Mouse (Mus musculus) CH12.LX (cell line): Measurements from ENCODE around the gene Rapgef4. TPM values are rescaled to one million over a fixed set of nuclear protein-coding genes. Genes with fewer than 3 reads are reported as not detected.

Experiments
- DNase-seq: peaks from one replicate; pipeline ENCODE4 v3.0.0-alpha.2; 2013; ENCODE audit errors: extremely low read depth
- H3K27ac ChIP-seq: 2 replicates; pipeline ENCODE4 v1.5.1; 2012; ENCODE audit warnings: low read depth, mild to moderate bottlenecking, control low read depth, moderate library complexity; ENCODE audit not compliant: insufficient read depth
- H3K27me3 ChIP-seq: replicated peaks from 2 replicates; pipeline ENCODE3; 2012; ENCODE audit warnings: inconsistent platforms
- H3K36me3 ChIP-seq, 2 experiments: replicated peaks in 1 of 2; 2 replicates each; pipeline versions ENCODE3 to v1.6.1; 2012; ENCODE audit warnings: inconsistent platforms in 1 of 2, low read length in 1 of 2, mild to moderate bottlenecking in 1 of 2, mixed read lengths in 1 of 2, moderate library complexity in 1 of 2; ENCODE audit not compliant: control insufficient read depth in 1 of 2, insufficient read depth in 1 of 2
- H3K4me1 ChIP-seq, 2 experiments: 2 replicates each; pipeline ENCODE4 v1.6.1; 2012; ENCODE audit warnings: inconsistent platforms in 1 of 2, moderate library complexity in 1 of 2; ENCODE audit not compliant: insufficient read depth in 2 of 2, control insufficient read depth in 1 of 2
- H3K4me2 ChIP-seq: 2 replicates; pipeline ENCODE4 v1.6.1; 2012; ENCODE audit warnings: low read depth, mild to moderate bottlenecking, control low read depth; ENCODE audit not compliant: poor library complexity, insufficient read depth, severe bottlenecking
- H3K4me3 ChIP-seq, 3 experiments: fragments of 150-350 bp in 1 of 3; sonication (generic) in 1 of 3; replicated peaks in 1 of 3; 2 replicates each; pipeline versions ENCODE3 to v1.5.1; 2011 to 2012; ENCODE audit warnings: low read depth in 2 of 3, low read length in 2 of 3, mild to moderate bottlenecking in 2 of 3, moderate library complexity in 2 of 3, control low read depth in 1 of 3, improper control_type of control experiment in 1 of 3, inconsistent platforms in 1 of 3, mixed read lengths in 1 of 3; ENCODE audit not compliant: poor library complexity in 1 of 3
- H3K79me2 ChIP-seq: replicated peaks from 2 replicates; pipeline ENCODE4 v1.6.1; 2012; ENCODE audit warnings: mild to moderate bottlenecking, moderate library complexity; ENCODE audit not compliant: control insufficient read depth, poor library complexity, insufficient read depth, severe bottlenecking; ENCODE audit errors: extremely low read depth
- H3K9ac ChIP-seq: 2 replicates; pipeline ENCODE4 v1.6.1; 2012; ENCODE audit warnings: low read depth, mild to moderate bottlenecking, control low read depth, moderate library complexity; ENCODE audit not compliant: insufficient read depth
- H3K9me3 ChIP-seq: replicated peaks from 2 replicates; pipeline ENCODE3; 2012; ENCODE audit warnings: low read length, inconsistent platforms, mixed read lengths
- BHLHE40 ChIP-seq: IDR thresholded peaks from 2 replicates; pipeline ENCODE4 v1.6.1; 2011; ENCODE audit warnings: mild to moderate bottlenecking, low read depth, low read length, improper control_type of control experiment
- CHD1 ChIP-seq: IDR thresholded peaks from 2 replicates; pipeline ENCODE4 v1.6.1; 2012; ENCODE audit warnings: low read depth, low read length, improper control_type of control experiment, inconsistent platforms
- CHD2 ChIP-seq: IDR thresholded peaks from 2 replicates; pipeline ENCODE4 v1.6.1; 2011; ENCODE audit warnings: low read length, improper control_type of control experiment
- E2F4 ChIP-seq: IDR thresholded peaks from 2 replicates; pipeline ENCODE4 v1.6.1; 2011; ENCODE audit warnings: low read depth, low read length, improper control_type of control experiment; ENCODE audit not compliant: insufficient replicate concordance
- GABPA ChIP-seq: IDR thresholded peaks from 2 replicates; pipeline ENCODE4 v1.6.1; 2012; ENCODE audit warnings: low read depth, low read length, improper control_type of control experiment, inconsistent platforms; ENCODE audit not compliant: insufficient replicate concordance
- HCFC1 ChIP-seq: IDR thresholded peaks from 2 replicates; pipeline ENCODE4 v1.6.1; 2012; ENCODE audit warnings: low read depth, mild to moderate bottlenecking, inconsistent platforms, low read length, improper control_type of control experiment
- MAX ChIP-seq: IDR thresholded peaks from 2 replicates; pipeline ENCODE4 v1.6.1; 2011; ENCODE audit warnings: low read length, improper control_type of control experiment
- MXI1 ChIP-seq: IDR thresholded peaks from 2 replicates; pipeline ENCODE4 v1.6.1; 2011; ENCODE audit warnings: mild to moderate bottlenecking, low read depth, low read length, improper control_type of control experiment
- MYC ChIP-seq: IDR thresholded peaks from 2 replicates; pipeline ENCODE4 v1.6.1; 2011; ENCODE audit warnings: low read depth, mild to moderate bottlenecking, improper control_type of control experiment, low read length
- RAD21 ChIP-seq: IDR thresholded peaks from 2 replicates; pipeline ENCODE4 v1.6.1; 2011; ENCODE audit warnings: low read depth, mild to moderate bottlenecking, low read length, improper control_type of control experiment, moderate library complexity
- RCOR1 ChIP-seq: conservative IDR thresholded peaks from 2 replicates; pipeline ENCODE4 v1.6.1; 2012; ENCODE audit warnings: low read depth, mild to moderate bottlenecking, inconsistent platforms, low read length, improper control_type of control experiment
- SIN3A ChIP-seq: IDR thresholded peaks from 2 replicates; pipeline ENCODE4 v1.6.1; 2012; ENCODE audit warnings: low read length, improper control_type of control experiment, inconsistent platforms
- TCF12 ChIP-seq: IDR thresholded peaks from 2 replicates; pipeline ENCODE4 v1.6.1; 2014; ENCODE audit warnings: low read depth, mild to moderate bottlenecking, inconsistent platforms, low read length, improper control_type of control experiment
- USF1 ChIP-seq: IDR thresholded peaks from 2 replicates; pipeline ENCODE4 v1.6.1; 2014; ENCODE audit warnings: low read depth, mild to moderate bottlenecking, inconsistent platforms, low read length, improper control_type of control experiment
- USF2 ChIP-seq: conservative IDR thresholded peaks from 2 replicates; pipeline ENCODE4 v1.6.1; 2011; ENCODE audit warnings: low read depth, low read length, improper control_type of control experiment
- dilution Hi-C: fragments of 300-500 bp; cut with MboI; formaldehyde crosslinking; loops from 2 replicates; pipeline ENCODE4 v1.14.3; 2020; ENCODE audit warnings: low sequenced_read_pairs; ENCODE audit not compliant: extremely low pct_unique_long_range_greater_than_20kb, extremely low pct_ligation_motif_present
- in situ Hi-C: fragments of 300-500 bp; cut with MboI; formaldehyde crosslinking; loops from 3 replicates; pipeline ENCODE4 v1.14.3; 2019; ENCODE audit warnings: low sequenced_read_pairs, low pct_ligation_motif_present, low pct_unique_long_range_greater_than_20kb, mixed read lengths
- polyA plus RNA-seq: library from polyadenylated mRNA; unstranded; fragments of >175 nt; gene quantifications from 2 replicates; pipeline ENCODE4 v1.2.1, GENCODE M21; 2012; ENCODE audit warnings: low read depth; ENCODE audit not compliant: insufficient read length
- total RNA-seq, 2 experiments: library from RNA; depleted of rRNA; stranded (reverse); fragments of 300-350 nt in 1 of 2; fragments of >200 nt in 1 of 2; gene quantifications; 2 replicates each; pipeline ENCODE4 v1.2.3; 2012 to 2014

Rapgef4 gene
- total and polyA plus RNA-seq, 3 experiments = 0.12 to 0.13 TPM; not detected in 1

DNA sequence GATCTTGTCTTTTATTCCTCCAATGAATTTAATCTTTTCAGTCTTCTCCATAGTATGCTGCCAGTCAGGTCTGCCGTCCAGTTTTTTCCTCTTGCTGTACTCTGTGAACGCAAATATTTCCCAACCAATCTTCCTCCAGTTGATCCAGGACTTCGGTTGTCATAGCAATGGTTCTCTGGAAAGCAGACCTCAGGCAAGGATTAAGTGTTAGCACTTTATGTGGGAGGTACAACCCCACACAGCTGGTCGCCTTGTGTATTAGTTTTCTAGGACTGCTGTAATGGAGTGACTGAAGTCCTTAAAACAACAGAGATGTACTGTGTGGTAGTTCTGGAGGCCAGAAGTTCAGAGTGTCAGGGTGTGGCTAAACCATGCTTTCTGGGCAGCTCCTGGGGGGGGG is 14.3 kb upstream of the Rapgef4 start:
- H3K4me1 ChIP-seq = 0 out of 4 replicates have a peak, but pooled peaks cover 0 to under 1% of the 10 kb centered on the region in 2 experiments
- in situ Hi-C loops (loop anchor here (5.0 kb wide), 1 partner anchor 61 kb away; no protein-coding TSS in a partner anchor), dilution Hi-C loops (no loop called here)
- no peaks in the 10 kb centered on the region for H3K9me3 ChIP-seq
- no peak for DNase-seq
- TF ChIP-seq RAD21 = no peak
- TF ChIP-seq MXI1 = no peak
- no peak for TF ChIP-seq GABPA
- TF ChIP-seq HCFC1 = no peak
- no peak for TF ChIP-seq BHLHE40
- no peak for TF ChIP-seq SIN3A
- no peak for TF ChIP-seq MAX
- TF ChIP-seq USF2 = no peak
- no peak for TF ChIP-seq RCOR1
- no peak for TF ChIP-seq CHD2
- no peak for TF ChIP-seq CHD1
- TF ChIP-seq USF1 = no peak
- no peak for TF ChIP-seq MYC
- no peak overlapping the region for H3K4me3 ChIP-seq
- no peak overlapping the region for H3K9ac ChIP-seq
- no peaks in the 10 kb centered on the region for H3K79me2 ChIP-seq
- no peaks in the 10 kb centered on the region for H3K27me3 ChIP-seq
- no peak overlapping the region for H3K4me2 ChIP-seq
- no peaks in the 10 kb centered on the region for H3K36me3 ChIP-seq
- H3K27ac ChIP-seq = no peak overlapping the region

DNA sequence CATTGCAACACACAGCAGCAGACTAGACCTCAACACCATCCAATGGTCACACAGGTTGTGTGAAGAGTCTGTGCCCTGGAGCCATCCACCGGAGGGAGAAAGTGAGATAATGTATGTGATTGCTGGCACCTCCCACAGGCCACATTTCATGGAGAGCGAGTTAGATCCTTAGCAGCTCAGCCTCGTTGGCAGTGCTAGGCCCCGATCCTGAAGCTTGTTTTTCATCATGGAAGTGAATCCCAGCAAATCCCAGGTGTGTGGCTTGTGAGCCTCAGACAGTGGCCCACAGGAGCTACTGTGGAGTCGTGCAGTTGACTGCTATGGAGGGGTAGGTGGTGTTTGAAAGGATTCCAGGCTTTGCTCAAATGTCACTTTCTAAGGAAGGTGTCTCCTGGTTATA is 13.2 kb upstream of the Rapgef4 start:
- Histone ChIP-seq H3K4me2 (no peak overlapping the region), H3K27me3 (no peaks in the 10 kb centered on the region), H3K27ac (no peak overlapping the region), H3K79me2 (no peaks in the 10 kb centered on the region), H3K9ac (no peak overlapping the region), H3K36me3 (no peaks in the 10 kb centered on the region), H3K4me3 (no peak overlapping the region), H3K9me3 (no peaks in the 10 kb centered on the region), H3K4me1 (0 out of 4 replicates have a peak, but pooled peaks cover 0 to 2% of the 10 kb centered on the region in 2 experiments)
- no peak for DNase-seq
- dilution Hi-C loops (no loop called here), in situ Hi-C loops (loop anchor here (5.0 kb wide), 1 partner anchor 59 kb away; no protein-coding TSS in a partner anchor)
- TF ChIP-seq TCF12 = no peak
- no peak for TF ChIP-seq MYC
- no peak for TF ChIP-seq USF1
- no peak for TF ChIP-seq E2F4
